15 mouse cellular contexts compared by ENCODE assay signal in the genomic region with DNA sequence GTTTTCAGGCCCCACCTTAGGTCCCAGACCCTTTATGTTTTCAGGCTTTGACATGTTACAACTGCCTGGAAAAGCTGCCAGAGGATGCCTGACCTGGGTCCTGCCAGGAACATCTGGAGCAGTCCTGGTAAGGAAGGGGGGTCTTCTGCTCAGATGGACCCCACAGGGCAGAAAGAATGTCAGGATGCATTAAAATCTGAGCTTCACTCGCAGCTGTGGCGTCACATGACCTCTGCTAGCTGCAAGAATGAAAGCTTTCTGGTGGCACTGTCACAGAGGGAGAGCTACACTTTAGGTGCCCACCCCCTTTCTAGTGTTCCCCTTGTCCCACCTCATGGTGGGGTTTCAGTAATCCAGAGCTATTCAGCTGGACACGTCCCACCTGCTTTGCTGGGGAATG. TPM values are rescaled to one million over a fixed set of nuclear protein-coding genes. Genes with fewer than 3 reads are reported as not detected.
A peak's percentile ranks its signal among the peaks of the same experiment; 100 is the strongest.
DNase-seq lines count a peak whose midpoint lies in the region; ATAC-seq and TF ChIP-seq lines count a peak whose summit lies in the region.
"Had no signal": no experiment of that assay in that cellular context is flagged by ENCODE, and none has a peak within 500 bp of the region (broad histone marks: within the 10 kb centered on the region; RNA-seq: fewer than 3 reads in every experiment).

No protein-coding gene starts in this region.

- H3ac ChIP-seq in C2C12 (ENCODE audit: control insufficient read depth, insufficient read length, low read depth) = no peak overlapping the region

- H3K36me3 ChIP-seq in heart, embryonic 11.5 days (ENCODE audit: control insufficient read depth, insufficient read depth, low read length) = peaks cover 4% of the 10 kb centered on the region; the same call in 1 of the 2 replicates
- H3K36me3 ChIP-seq in C2C12 (ENCODE audit: control insufficient read depth, insufficient read depth) = peaks cover 26% of the 10 kb centered on the region
- no peaks in the 10 kb centered on the region for H3K36me3 ChIP-seq in forebrain, embryonic 16.5 days (ENCODE audit: control insufficient read depth, insufficient read depth)
- H3K36me3 ChIP-seq in limb, embryonic 13.5 days = peaks cover 10% of the 10 kb centered on the region

- H3K4me3 ChIP-seq in heart, embryonic 11.5 days (ENCODE audit: low read depth, low read length) = no peak overlapping the region
- H3K4me3 ChIP-seq in C2C12 (ENCODE audit: insufficient read depth, poor library complexity, severe bottlenecking) = no peak overlapping the region
- no peak overlapping the region for H3K4me3 ChIP-seq in forebrain, embryonic 16.5 days (replicated peaks; ENCODE audit: low read length)
- H3K4me3 ChIP-seq in limb, embryonic 13.5 days = no peak overlapping the region
- H3K4me3 ChIP-seq: embryonic facial prominence, embryonic 13.5 days; liver, embryonic 13.5 days had no signal

- WGBS in heart, embryonic 11.5 days (ENCODE audit: insufficient replicate concordance) = 64% methylated on average over 3 of the region's 3 CpGs
- WGBS in forebrain, embryonic 16.5 days = 50% methylated on average over 3 of the region's 3 CpGs
- WGBS in limb, embryonic 13.5 days = 22% methylated on average over 3 of the region's 3 CpGs

- peaks cover 2% of the 10 kb centered on the region; the same call in 1 of the 2 replicates for H3K27me3 ChIP-seq in heart, embryonic 11.5 days (ENCODE audit: control insufficient read depth, insufficient read depth, low read length)
- H3K27me3 ChIP-seq in C2C12 (ENCODE audit: control insufficient read depth, insufficient read depth, insufficient read length) = no peaks in the 10 kb centered on the region
- H3K27me3 ChIP-seq in forebrain, embryonic 16.5 days (replicated peaks; ENCODE audit: control insufficient read depth, insufficient read depth, low read length) = no peaks in the 10 kb centered on the region
- H3K27me3 ChIP-seq in limb, embryonic 13.5 days = no peaks in the 10 kb centered on the region
- H3K27me3 ChIP-seq: embryonic facial prominence, embryonic 13.5 days; liver, embryonic 13.5 days had no signal

- H3K4me2 ChIP-seq in heart, embryonic 11.5 days = no peak overlapping the region
- H3K4me2 ChIP-seq in forebrain, embryonic 16.5 days (ENCODE audit: low read length) = no peak overlapping the region
- H3K4me2 ChIP-seq in limb, embryonic 13.5 days (replicated peaks) = no peak overlapping the region
- H3K4me2 ChIP-seq: embryonic facial prominence, embryonic 13.5 days; liver, embryonic 13.5 days had no signal

- TF ChIP-seq CTCF in C2C12 (IDR thresholded peaks at IDR 0.05; ENCODE audit: control insufficient read depth, insufficient read depth, insufficient read length) = no peak

- H3K9ac ChIP-seq in heart, embryonic 11.5 days (ENCODE audit: low read depth, low read length) = peak overlapping the region; percentile 8; the same call in 1 of the 2 replicates
- H3K9ac ChIP-seq in forebrain, embryonic 16.5 days (replicated peaks; ENCODE audit: low read depth, low read length) = no peak overlapping the region
- 0 out of 2 replicates have a peak overlapping the region, but pooled peaks have one; percentile 26 for H3K9ac ChIP-seq in limb, embryonic 13.5 days
- H3K9ac ChIP-seq: liver, embryonic 13.5 days had no signal

- intact Hi-C loops in heart, postnatal 14 days (cut with DNase I) = loop anchor here (2.0 to 5.0 kb wide), 2 partner anchors 16 to 90 kb away; no protein-coding TSS in a partner anchor

- H3K79me2 ChIP-seq in C2C12 (ENCODE audit: control insufficient read depth, insufficient read depth) = no peaks in the 10 kb centered on the region

- H3K4me1 ChIP-seq in heart, embryonic 11.5 days (ENCODE audit: control insufficient read depth, insufficient read depth, low read length) = peaks cover 46% of the 10 kb centered on the region
- H3K4me1 ChIP-seq in forebrain, embryonic 16.5 days (replicated peaks; ENCODE audit: control insufficient read depth, insufficient read depth, low read length) = peaks cover 37% of the 10 kb centered on the region
- peaks cover 84% of the 10 kb centered on the region for H3K4me1 ChIP-seq in limb, embryonic 13.5 days

- 0 out of 2 replicates have a peak overlapping the region, but pooled peaks have one; percentile 8 for H3K27ac ChIP-seq in heart, embryonic 11.5 days (ENCODE audit: low read depth, low read length)
- no peak overlapping the region for H3K27ac ChIP-seq in forebrain, embryonic 16.5 days (ENCODE audit: low read length)
- 0 out of 2 replicates have a peak overlapping the region, but pooled peaks have one; percentile 55 for H3K27ac ChIP-seq in limb, embryonic 13.5 days
- H3K27ac ChIP-seq: embryonic facial prominence, embryonic 13.5 days; liver, embryonic 13.5 days had no signal

- ATAC-seq in heart, embryonic 11.5 days (replicated peaks; ENCODE audit: insufficient number of reproducible peaks, low FRiP score, low TSS enrichment) = no peak
- peak; percentile 27; the same call in 1 of the 2 replicates for ATAC-seq in forebrain, embryonic 16.5 days
- 0 out of 2 replicates have a peak, but pooled peaks have one; percentile 19 for ATAC-seq in limb, embryonic 13.5 days (ENCODE audit: low FRiP score, low read depth)

- no peak for DNase-seq in heart, postnatal 14 days
- no peak for DNase-seq in thymus, adult 18-20 months
- no peak for DNase-seq in layer of hippocampus, adult 18-20 months (ENCODE audit: low spot score in 2 of 2)
- no peak for DNase-seq in kidney, postnatal 10 days
- DNase-seq: cerebellum, adult 9-10 months; kidney, adult 11 months; liver, embryonic 13.5 days; lung, postnatal 4 days; right cerebral cortex, adult 18-20 months; thymus, postnatal 25 days had no signal

- no peaks in the 10 kb centered on the region for H3K9me3 ChIP-seq in heart, embryonic 11.5 days (replicated peaks; ENCODE audit: control insufficient read depth, low read length)
- no peaks in the 10 kb centered on the region for H3K9me3 ChIP-seq in forebrain, embryonic 16.5 days (ENCODE audit: control insufficient read depth, low read length)
- H3K9me3 ChIP-seq in limb, embryonic 13.5 days = no peaks in the 10 kb centered on the region
- H3K9me3 ChIP-seq: embryonic facial prominence, embryonic 13.5 days; liver, embryonic 13.5 days had no signal

- no peaks in the 10 kb centered on the region for H3K79me3 ChIP-seq in C2C12 (ENCODE audit: low read depth)

TF ChIP-seq in C2C12, 6 proteins besides CTCF, POLR2A, EP300 and RAD21:
- TF ChIP-seq USF1 (IDR thresholded peaks at IDR 0.05; ENCODE audit: low read depth) = peak; percentile 53
- TF ChIP-seq MAX (IDR thresholded peaks at IDR 0.05) = no peak
- TF ChIP-seq MYOG (IDR thresholded peaks at IDR 0.05; ENCODE audit: control insufficient read depth, extremely low read depth, insufficient read length) = no peak

RNA-seq across cellular contexts. Expression of gene Slc25a51, which starts 28.4 kb away (rescaled TPM):
- 60.7 and 73.4 TPM in 2 replicates for polyA plus RNA-seq in heart, embryonic 11.5 days (2014; fragmentation: Nextera tagmentation; extraction: Ambion mirVana)
- 100 to 1,000 TPM; 130 to 147 TPM for total RNA-seq in heart, postnatal 14 days (2021)
- polyA plus RNA-seq in C2C12 (2012; fragmentation: generic; extraction: Trizol) = 42.4 TPM
- polyA plus RNA-seq in forebrain, embryonic 16.5 days (2015; fragmentation: Nextera tagmentation; extraction: Ambion mirVana) = 84.5 and 84.7 TPM in 2 replicates
- polyA plus RNA-seq in limb, embryonic 13.5 days (2015; fragmentation: Nextera tagmentation; extraction: Ambion mirVana) = 53.9 and 68.1 TPM in 2 replicates
- 100 to 1,000 TPM; 131 to 133 TPM for total RNA-seq in layer of hippocampus, adult 18-20 months (2021)
